Mouse (Mus musculus) olfactory bulb, adult 2 months (tissue): ENCODE results near the gene Vapa.

Source experiments
- CTCF ChIP-seq: fragments of 200-500 bp; IDR thresholded peaks from 2 replicates; pipeline ENCODE4 v1.5.1; 2012; ENCODE audit warnings: low read depth, mild to moderate bottlenecking, low read length, moderate library complexity; ENCODE audit not compliant: insufficient read depth
- POLR2A ChIP-seq: fragments of 200-500 bp; IDR thresholded peaks from 2 replicates; pipeline ENCODE4 v1.6.1; 2012; ENCODE audit warnings: mild to moderate bottlenecking, low read depth, low read length, moderate library complexity; ENCODE audit not compliant: insufficient read depth

- TF ChIP-seq CTCF = no peak
- no peak for TF ChIP-seq POLR2A
These were observed 9.8 kb upstream of the Vapa start for GRCm38 (mm10) chr17:65623130-65623529.
